Mouse (Mus musculus): ENCODE measurements around the gene Mecom. TPM values are rescaled to one million over a fixed set of nuclear protein-coding genes. Genes with fewer than 3 reads are reported as not detected.

Gene Mecom
- polyA plus RNA-seq, 1 experiment from 2014 or later = 19.5 TPM

DNA sequence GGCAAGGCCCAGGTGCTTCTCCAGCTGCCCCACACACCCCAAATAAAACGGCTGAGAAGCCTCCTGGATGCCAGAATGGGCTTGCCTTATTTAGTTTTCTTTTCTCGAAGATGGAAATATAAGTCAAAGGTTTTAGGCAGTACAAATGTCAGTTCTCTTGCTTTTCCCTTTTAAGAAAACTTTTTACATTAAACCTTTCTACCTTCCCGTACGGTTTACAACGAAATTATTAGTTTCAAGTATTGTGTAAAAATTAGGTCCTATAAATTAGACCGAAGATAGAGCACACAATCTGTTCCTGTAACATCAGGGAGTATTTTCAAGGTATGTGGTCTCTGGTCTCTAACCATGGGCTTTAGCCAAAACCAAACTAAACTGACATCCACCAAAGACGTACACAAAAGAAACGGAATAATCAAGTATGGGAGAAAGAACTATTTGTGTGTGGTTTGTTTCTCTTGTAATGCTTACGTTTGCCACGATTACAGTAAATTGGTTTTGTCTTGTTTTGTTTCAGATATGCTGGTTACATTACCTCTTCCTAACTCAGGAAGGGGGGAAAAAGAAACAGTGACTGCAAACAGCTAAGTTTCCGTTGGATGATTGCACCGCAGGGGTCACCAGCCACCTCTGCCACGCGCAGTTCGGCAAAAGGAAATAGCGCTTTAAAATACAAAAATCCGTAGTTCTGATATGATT, 41.3 kb downstream of the Mecom start:
- DNase-seq (ENCODE audit: low spot score) = no peak
- peak overlapping the region; percentile 85; the same call in 1 of the 2 replicates for H3K27ac ChIP-seq (ENCODE audit: low read depth, low read length)
- H3K27me3 ChIP-seq (ENCODE audit: control insufficient read depth, insufficient read depth, low read length) = peaks cover 15% of the 10 kb centered on the region

DNA sequence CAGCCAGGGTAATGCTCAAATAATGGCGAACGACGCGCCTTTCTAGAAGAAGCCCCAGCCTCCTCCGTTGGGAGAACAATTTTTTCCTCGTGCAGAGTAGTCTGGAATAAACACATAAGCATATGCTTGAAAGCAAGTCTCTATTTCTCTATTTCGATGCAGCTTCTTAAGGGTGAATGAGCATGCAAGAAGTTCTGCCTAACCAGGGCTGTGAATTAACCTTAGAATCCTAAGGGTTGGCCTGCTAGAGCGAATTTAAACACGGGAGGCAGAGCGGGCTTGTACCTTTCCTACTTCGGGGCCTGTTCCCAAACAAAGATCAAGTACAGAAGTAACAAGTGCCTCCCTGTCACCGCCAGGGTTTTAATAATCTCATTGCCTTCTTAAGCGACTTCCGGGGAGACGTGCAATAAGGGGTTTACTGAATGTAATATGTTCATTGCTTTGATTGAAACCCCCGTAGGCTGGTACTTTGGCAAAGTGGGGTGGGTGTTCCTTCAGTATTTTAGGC, 42.0 kb downstream of the Mecom start:
- Histone ChIP-seq H3K4me1 (replicated peaks; ENCODE audit: control insufficient read depth, insufficient read depth, low read length) (peaks cover 12% of the 10 kb centered on the region; the same call in 1 of the 2 replicates), H3K4me2 (ENCODE audit: low read depth, low read length, severe bottlenecking) (peak overlapping the region; percentile 18; the same call in 1 of the 2 replicates), H3K9me3 (ENCODE audit: control insufficient read depth, low read length) (no peaks in the 10 kb centered on the region), H3K36me3 (ENCODE audit: control insufficient read depth, insufficient read depth, low read length) (no peaks in the 10 kb centered on the region), H3K27ac (ENCODE audit: low read depth, low read length) (no peak overlapping the region), H3K4me3 (ENCODE audit: low read depth, low read length) (no peak overlapping the region), H3K9ac (ENCODE audit: low read length) (no peak overlapping the region), H3K27me3 (ENCODE audit: control insufficient read depth, insufficient read depth, low read length) (peaks cover 8% of the 10 kb centered on the region)
- DNase-seq (ENCODE audit: low spot score) = no peak
- ATAC-seq (replicated peaks; ENCODE audit: low FRiP score) = no peak
- 4% methylated on average over 16 of the region's 16 CpGs for WGBS

More for the DNA sequence above, 41.3 kb downstream of the Mecom start:
- WGBS = 3% methylated on average over 17 of the region's 17 CpGs
- peak overlapping the region; percentile 83 for H3K9ac ChIP-seq (ENCODE audit: low read length)
- no peaks in the 10 kb centered on the region for H3K9me3 ChIP-seq (ENCODE audit: control insufficient read depth, low read length)
- H3K36me3 ChIP-seq (ENCODE audit: control insufficient read depth, insufficient read depth, low read length) = no peaks in the 10 kb centered on the region
- peak overlapping the region; percentile 66 for H3K4me3 ChIP-seq (ENCODE audit: low read depth, low read length)
- peak overlapping the region; percentile 95 for H3K4me2 ChIP-seq (ENCODE audit: low read depth, low read length, severe bottlenecking)
- peaks cover 13% of the 10 kb centered on the region; the same call in 1 of the 2 replicates for H3K4me1 ChIP-seq (replicated peaks; ENCODE audit: control insufficient read depth, insufficient read depth, low read length)
- ATAC-seq (replicated peaks; ENCODE audit: low FRiP score) = no peak

GRCm38 (mm10) chr3:30504561-30504960, 43.2 kb downstream of the Mecom start:
- H3K36me3 ChIP-seq (ENCODE audit: control insufficient read depth, insufficient read depth, low read length) = no peaks in the 10 kb centered on the region
- H3K4me1 ChIP-seq (replicated peaks; ENCODE audit: control insufficient read depth, insufficient read depth, low read length) = peaks cover 10% of the 10 kb centered on the region; the same call in 1 of the 2 replicates
- H3K4me3 ChIP-seq (ENCODE audit: low read depth, low read length) = no peak overlapping the region
- H3K27ac ChIP-seq (ENCODE audit: low read depth, low read length) = no peak overlapping the region
- no peak overlapping the region for H3K9ac ChIP-seq (ENCODE audit: low read length)
- ATAC-seq (replicated peaks; ENCODE audit: low FRiP score) (no peak), DNase-seq (ENCODE audit: low spot score) (no peak)
- H3K27me3 ChIP-seq (ENCODE audit: control insufficient read depth, insufficient read depth, low read length) = no peaks in the 10 kb centered on the region
- WGBS = 34% methylated on average over 7 of the region's 7 CpGs
- H3K9me3 ChIP-seq (ENCODE audit: control insufficient read depth, low read length) = no peaks in the 10 kb centered on the region
- no peak overlapping the region for H3K4me2 ChIP-seq (ENCODE audit: low read depth, low read length, severe bottlenecking)

GRCm38 (mm10) chr3:30503821-30504220, 44.0 kb downstream of the Mecom start:
- Histone ChIP-seq H3K27me3 (ENCODE audit: control insufficient read depth, insufficient read depth, low read length) (no peaks in the 10 kb centered on the region), H3K36me3 (ENCODE audit: control insufficient read depth, insufficient read depth, low read length) (no peaks in the 10 kb centered on the region), H3K4me3 (ENCODE audit: low read depth, low read length) (no peak overlapping the region), H3K9me3 (ENCODE audit: control insufficient read depth, low read length) (no peaks in the 10 kb centered on the region), H3K4me1 (replicated peaks; ENCODE audit: control insufficient read depth, insufficient read depth, low read length) (peaks cover 10% of the 10 kb centered on the region; the same call in 1 of the 2 replicates), H3K9ac (ENCODE audit: low read length) (no peak overlapping the region), H3K27ac (ENCODE audit: low read depth, low read length) (no peak overlapping the region), H3K4me2 (ENCODE audit: low read depth, low read length, severe bottlenecking) (no peak overlapping the region)
- no peak for DNase-seq (ENCODE audit: low spot score)
- no peak for ATAC-seq (replicated peaks; ENCODE audit: low FRiP score)

DNA sequence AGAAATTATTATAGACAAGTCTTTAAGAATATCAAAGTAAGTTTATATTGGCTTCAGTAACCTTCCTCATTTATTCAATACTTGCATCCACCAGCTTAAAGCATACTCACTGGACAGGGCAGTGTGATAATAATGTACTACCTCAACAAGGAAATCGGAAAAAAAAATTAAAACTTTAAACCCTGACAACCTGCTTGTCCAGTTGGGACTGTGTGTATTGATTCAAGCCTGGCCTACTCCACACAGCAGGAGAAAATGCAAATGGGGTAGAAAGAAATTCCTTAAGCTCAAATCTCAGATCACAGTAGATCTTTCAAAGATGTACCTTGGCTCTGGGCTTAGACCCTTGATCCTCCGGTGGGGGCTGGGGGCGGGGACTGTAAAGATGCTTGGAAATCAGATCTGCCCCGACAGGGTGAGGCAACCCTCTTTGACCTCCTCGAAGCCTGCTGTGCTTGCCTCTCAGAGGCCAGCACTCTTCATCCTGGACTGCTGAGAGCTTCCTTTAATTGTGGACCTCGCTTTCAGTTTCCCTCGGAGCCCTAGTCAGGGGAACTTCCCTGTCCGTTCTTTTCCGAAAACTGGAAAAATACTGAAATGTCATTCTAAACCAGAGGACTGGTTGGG, 49.5 kb downstream of the Mecom start:
- DNase-seq (ENCODE audit: low spot score) (no peak), ATAC-seq (replicated peaks; ENCODE audit: low FRiP score) (no peak)

DNA sequence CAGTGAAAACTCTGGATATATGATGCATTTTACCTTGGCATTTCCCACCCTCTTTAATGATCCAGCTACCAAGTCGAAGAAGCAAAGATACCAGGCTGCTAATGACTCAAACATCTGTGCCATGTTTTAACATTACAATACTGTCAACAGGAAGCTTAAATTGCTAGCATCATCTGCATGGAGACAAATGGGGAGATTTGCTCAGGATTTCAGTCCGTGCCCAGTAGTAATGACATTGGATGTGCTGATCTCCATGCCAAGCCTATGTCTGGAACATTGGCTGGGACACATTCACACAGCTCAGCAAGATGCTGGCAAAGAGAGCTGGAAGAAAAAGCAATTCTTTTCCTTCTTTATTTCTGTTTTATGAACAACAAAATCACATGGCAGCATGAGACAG, 53.4 kb downstream of the Mecom start:
- ATAC-seq (replicated peaks; ENCODE audit: low FRiP score) = no peak
- WGBS = 87% methylated on average over 2 of the region's 2 CpGs

More for the DNA sequence above, 49.5 kb downstream of the Mecom start:
- H3K9me3 ChIP-seq (ENCODE audit: control insufficient read depth, low read length) = peaks cover 2% of the 10 kb centered on the region; the same call in 1 of the 2 replicates
- no peak overlapping the region for H3K27ac ChIP-seq (ENCODE audit: low read depth, low read length)
- H3K9ac ChIP-seq (ENCODE audit: low read length) = no peak overlapping the region
- 17% methylated on average over 9 of the region's 9 CpGs for WGBS
- H3K4me1 ChIP-seq (replicated peaks; ENCODE audit: control insufficient read depth, insufficient read depth, low read length) = no peaks in the 10 kb centered on the region
- no peaks in the 10 kb centered on the region for H3K36me3 ChIP-seq (ENCODE audit: control insufficient read depth, insufficient read depth, low read length)
- no peak overlapping the region for H3K4me3 ChIP-seq (ENCODE audit: low read depth, low read length)
- no peak overlapping the region for H3K4me2 ChIP-seq (ENCODE audit: low read depth, low read length, severe bottlenecking)
- H3K27me3 ChIP-seq (ENCODE audit: control insufficient read depth, insufficient read depth, low read length) = no peaks in the 10 kb centered on the region

GRCm38 (mm10) chr3:30488808-30489207, 59.0 kb downstream of the Mecom start:
- Histone ChIP-seq H3K9me3 (ENCODE audit: control insufficient read depth, low read length) (peaks cover 5% of the 10 kb centered on the region; the same call in 1 of the 2 replicates), H3K4me3 (ENCODE audit: low read depth, low read length) (no peak overlapping the region), H3K27me3 (ENCODE audit: control insufficient read depth, insufficient read depth, low read length) (no peaks in the 10 kb centered on the region), H3K36me3 (ENCODE audit: control insufficient read depth, insufficient read depth, low read length) (no peaks in the 10 kb centered on the region), H3K27ac (ENCODE audit: low read depth, low read length) (no peak overlapping the region), H3K4me1 (replicated peaks; ENCODE audit: control insufficient read depth, insufficient read depth, low read length) (no peaks in the 10 kb centered on the region), H3K4me2 (ENCODE audit: low read depth, low read length, severe bottlenecking) (no peak overlapping the region), H3K9ac (ENCODE audit: low read length) (no peak overlapping the region)
- 72% methylated on average over 4 of the region's 4 CpGs for WGBS
- ATAC-seq (replicated peaks; ENCODE audit: low FRiP score) = no peak
- no peak for DNase-seq (ENCODE audit: low spot score)

More for the DNA sequence above, 53.4 kb downstream of the Mecom start:
- Histone ChIP-seq H3K27ac (ENCODE audit: low read depth, low read length) (no peak overlapping the region), H3K4me1 (replicated peaks; ENCODE audit: control insufficient read depth, insufficient read depth, low read length) (no peaks in the 10 kb centered on the region), H3K9ac (ENCODE audit: low read length) (no peak overlapping the region), H3K9me3 (ENCODE audit: control insufficient read depth, low read length) (peaks cover 5% of the 10 kb centered on the region; the same call in 1 of the 2 replicates), H3K36me3 (ENCODE audit: control insufficient read depth, insufficient read depth, low read length) (no peaks in the 10 kb centered on the region), H3K4me3 (ENCODE audit: low read depth, low read length) (no peak overlapping the region), H3K27me3 (ENCODE audit: control insufficient read depth, insufficient read depth, low read length) (no peaks in the 10 kb centered on the region), H3K4me2 (ENCODE audit: low read depth, low read length, severe bottlenecking) (no peak overlapping the region)
- no peak for DNase-seq (ENCODE audit: low spot score)

DNA sequence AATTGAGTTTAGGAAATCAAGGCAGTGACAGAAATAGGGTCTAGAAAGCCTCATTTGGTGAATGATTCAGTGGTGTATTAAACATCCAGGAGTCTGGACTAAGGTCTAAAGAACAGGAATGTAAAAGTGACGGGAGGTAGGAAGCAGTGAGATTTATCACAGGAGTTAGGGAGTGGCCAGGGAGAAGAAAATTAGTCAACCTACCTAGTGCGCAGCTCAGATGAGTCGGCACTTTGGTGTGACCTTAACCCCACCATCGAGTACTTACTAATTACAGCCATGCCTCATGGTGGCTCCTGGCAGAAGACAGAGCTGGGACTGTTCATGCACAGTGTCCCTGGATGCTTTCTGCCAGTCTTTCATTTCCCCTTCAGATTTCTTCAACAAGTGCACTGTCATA, 61.4 kb downstream of the Mecom start:
- no peaks in the 10 kb centered on the region for H3K36me3 ChIP-seq (ENCODE audit: control insufficient read depth, insufficient read depth, low read length)
- no peak for DNase-seq (ENCODE audit: low spot score)
- H3K9me3 ChIP-seq (ENCODE audit: control insufficient read depth, low read length) = no peaks in the 10 kb centered on the region
- no peak overlapping the region for H3K27ac ChIP-seq (ENCODE audit: low read depth, low read length)
- no peaks in the 10 kb centered on the region for H3K27me3 ChIP-seq (ENCODE audit: control insufficient read depth, insufficient read depth, low read length)
- no peak for ATAC-seq (replicated peaks; ENCODE audit: low FRiP score)
- no peak overlapping the region for H3K4me3 ChIP-seq (ENCODE audit: low read depth, low read length)
- no peak overlapping the region for H3K4me2 ChIP-seq (ENCODE audit: low read depth, low read length, severe bottlenecking)
- 0 out of 2 replicates have a peak, but pooled peaks cover 2% of the 10 kb centered on the region for H3K4me1 ChIP-seq (replicated peaks; ENCODE audit: control insufficient read depth, insufficient read depth, low read length)
- 87% methylated on average over 4 of the region's 4 CpGs for WGBS
- no peak overlapping the region for H3K9ac ChIP-seq (ENCODE audit: low read length)
